Mouse (Mus musculus) heart, postnatal 0 days (tissue): Measurements from ENCODE around the gene Fxyd2. TPM values are rescaled to one million over a fixed set of nuclear protein-coding genes. Genes with fewer than 3 reads are reported as not detected.

Experiments
- ATAC-seq: fragments of 200-750 bp; cut with Nextera tagmentation; 2 replicates; pipeline ENCODE4 v1.8.0; 2017; ENCODE audit warnings: low read depth, moderate number of reproducible peaks, moderate library complexity; ENCODE audit not compliant: insufficient read depth
- DNase-seq: peaks from one replicate; pipeline ENCODE4 v3.0.0-alpha.2; 2016; ENCODE audit warnings: low spot score
- H3K27ac ChIP-seq: fragments of 300-500 bp; sonication (generic); 2 replicates; pipeline ENCODE4 v1.5.1; 2014; ENCODE audit warnings: low read depth, mild to moderate bottlenecking
- H3K27me3 ChIP-seq: fragments of 300-500 bp; sonication (generic); 2 replicates; pipeline ENCODE4 v1.6.1; 2014; ENCODE audit warnings: low read length, mixed read lengths; ENCODE audit not compliant: control insufficient read depth, insufficient read depth
- H3K36me3 ChIP-seq: fragments of 300-500 bp; sonication (generic); replicated peaks from 2 replicates; pipeline ENCODE4 v1.6.1; 2014; ENCODE audit warnings: low read length, mixed read lengths; ENCODE audit not compliant: control insufficient read depth, insufficient read depth
- H3K4me1 ChIP-seq: fragments of 300-500 bp; sonication (generic); 2 replicates; pipeline ENCODE4 v1.6.1; 2014; ENCODE audit warnings: antibody characterized with exemption; ENCODE audit not compliant: control insufficient read depth, insufficient read depth
- H3K4me2 ChIP-seq: fragments of 300-500 bp; sonication (generic); 2 replicates; pipeline ENCODE4 v1.6.1; 2014; ENCODE audit warnings: low read depth, mild to moderate bottlenecking, low read length, moderate library complexity
- H3K4me3 ChIP-seq: fragments of 300-500 bp; sonication (generic); 2 replicates; pipeline ENCODE4 v1.5.1; 2014; ENCODE audit warnings: low read depth, low read length
- H3K9ac ChIP-seq: fragments of 300-500 bp; sonication (generic); replicated peaks from 2 replicates; pipeline ENCODE4 v1.6.1; 2014; ENCODE audit warnings: low read depth, low read length, mixed read lengths
- H3K9me3 ChIP-seq: fragments of 300-500 bp; sonication (generic); replicated peaks from 2 replicates; pipeline ENCODE4 v1.6.1; 2016; ENCODE audit warnings: low read length; ENCODE audit not compliant: control insufficient read depth
- CTCF ChIP-seq: IDR thresholded peaks from 2 replicates; pipeline ENCODE4 v1.5.1; 2016; ENCODE audit warnings: antibody characterized with exemption, control low read depth, low read depth
- EP300 ChIP-seq: IDR thresholded peaks from 2 replicates; pipeline ENCODE4 v1.6.1; 2016; ENCODE audit warnings: antibody characterized with exemption, low read depth
- WGBS: fragments of 180-500 bp; shearing (Covaris S2); extraction: QIAGEN DNeasy Blood & Tissue Kit; methylation state at CpG from one replicate; pipeline ENCODE4 v1.1.7; 2014; 5-methylcytosine and 5-hydroxymethylcytosine counted together
- polyA plus RNA-seq: library from polyadenylated mRNA; unstranded; fragments of >200 nt; fragmentation: Nextera tagmentation; extraction: Ambion mirVana; gene quantifications from 2 replicates; pipeline ENCODE4 v1.2.1, GENCODE M21; 2015
- total RNA-seq: library from RNA; depleted of rRNA; stranded (reverse); fragments of >200 nt; gene quantifications from 2 replicates; pipeline ENCODE4 v1.2.3, GENCODE M21; 2014; ENCODE audit warnings: low replicate concordance

Gene Fxyd2
- total and polyA plus RNA-seq, 2 experiments from 2014 or later, result 0.71 TPM; not detected in 1

GRCm38 (mm10) chr9:45434171-45434570 is 34.7 kb downstream of the Fxyd2 start:
- H3K9me3 ChIP-seq, result no peaks in the 10 kb centered on the region
- DNase-seq (no peak), ATAC-seq (no peak)
- no peak overlapping the region for H3K4me3 ChIP-seq
- peaks cover 8% of the 10 kb centered on the region; the same call in 1 of the 2 replicates for H3K4me1 ChIP-seq
- no peak overlapping the region for H3K4me2 ChIP-seq
- no peak overlapping the region for H3K9ac ChIP-seq
- 76% methylated on average over 2 of the region's 2 CpGs for WGBS
- TF ChIP-seq CTCF (no peak), EP300 (no peak)
- H3K27ac ChIP-seq, result no peak overlapping the region
- H3K36me3 ChIP-seq, result no peaks in the 10 kb centered on the region
- H3K27me3 ChIP-seq, result peaks cover 52% of the 10 kb centered on the region

GRCm38 (mm10) chr9:45439025-45439424 is 39.6 kb downstream of the Fxyd2 start:
- H3K9me3 ChIP-seq, result no peaks in the 10 kb centered on the region
- no peak overlapping the region for H3K4me3 ChIP-seq
- ATAC-seq (no peak), DNase-seq (no peak)
- H3K27me3 ChIP-seq, result peaks cover 15% of the 10 kb centered on the region; the same call in 1 of the 2 replicates
- no peak for TF ChIP-seq CTCF
- TF ChIP-seq EP300, result no peak
- 69% methylated on average over 4 of the region's 4 CpGs for WGBS
- no peaks in the 10 kb centered on the region for H3K4me1 ChIP-seq
- H3K36me3 ChIP-seq, result no peaks in the 10 kb centered on the region
- H3K9ac ChIP-seq, result no peak overlapping the region
- no peak overlapping the region for H3K27ac ChIP-seq
- H3K4me2 ChIP-seq, result no peak overlapping the region

- ATAC-seq (no peak), DNase-seq (no peak)
- Histone ChIP-seq H3K9me3 (no peaks in the 10 kb centered on the region), H3K4me2 (no peak overlapping the region), H3K36me3 (no peaks in the 10 kb centered on the region), H3K27me3 (peaks cover 13% of the 10 kb centered on the region; the same call in 1 of the 2 replicates), H3K9ac (no peak overlapping the region), H3K4me1 (no peaks in the 10 kb centered on the region), H3K27ac (no peak overlapping the region), H3K4me3 (no peak overlapping the region)
- no peak for TF ChIP-seq EP300
- TF ChIP-seq CTCF, result no peak
- WGBS, result 67% methylated on average over 16 of the region's 16 CpGs
These were observed 40.8 kb downstream of the Fxyd2 start for GRCm38 (mm10) chr9:45440083-45440784.

- TF ChIP-seq EP300 (no peak), CTCF (no peak)
- Histone ChIP-seq H3K27ac (no peak overlapping the region), H3K4me3 (no peak overlapping the region), H3K9ac (no peak overlapping the region), H3K4me2 (no peak overlapping the region), H3K27me3 (peaks cover 19% of the 10 kb centered on the region; the same call in 1 of the 2 replicates), H3K4me1 (no peaks in the 10 kb centered on the region), H3K36me3 (no peaks in the 10 kb centered on the region), H3K9me3 (no peaks in the 10 kb centered on the region)
- no peak for DNase-seq
- no peak for ATAC-seq
- WGBS, result 75% methylated on average over 5 of the region's 5 CpGs
These were observed 44.9 kb downstream of the Fxyd2 start for GRCm38 (mm10) chr9:45444251-45444798.

- Histone ChIP-seq H3K4me1 (no peaks in the 10 kb centered on the region), H3K27ac (no peak overlapping the region), H3K9me3 (no peaks in the 10 kb centered on the region), H3K9ac (no peak overlapping the region), H3K27me3 (peaks cover 12% of the 10 kb centered on the region; the same call in 1 of the 2 replicates), H3K36me3 (no peaks in the 10 kb centered on the region), H3K4me2 (no peak overlapping the region), H3K4me3 (no peak overlapping the region)
- no peak for DNase-seq
- ATAC-seq, result no peak
- WGBS, result 74% methylated on average over 4 of the region's 4 CpGs
- TF ChIP-seq EP300, result no peak
- no peak for TF ChIP-seq CTCF
These were observed 50.2 kb downstream of the Fxyd2 start for GRCm38 (mm10) chr9:45449658-45450057.

GRCm38 (mm10) chr9:45451346-45451745 is 51.9 kb downstream of the Fxyd2 start:
- TF ChIP-seq CTCF (no peak), EP300 (no peak)
- WGBS, result 81% methylated on average over 4 of the region's 4 CpGs

More at GRCm38 (mm10) chr9:45451346-45451745, 51.9 kb downstream of the Fxyd2 start:
- Histone ChIP-seq H3K9ac (no peak overlapping the region), H3K27ac (no peak overlapping the region), H3K36me3 (no peaks in the 10 kb centered on the region), H3K9me3 (no peaks in the 10 kb centered on the region), H3K4me1 (no peaks in the 10 kb centered on the region), H3K4me2 (no peak overlapping the region), H3K4me3 (no peak overlapping the region), H3K27me3 (peaks cover 4% of the 10 kb centered on the region; the same call in 1 of the 2 replicates)
- no peak for ATAC-seq
- no peak for DNase-seq
